Mouse (Mus musculus) small intestine, adult 2 months (tissue): ENCODE results near the gene Nup107. TPM values are rescaled to one million over a fixed set of nuclear protein-coding genes. Genes with fewer than 3 reads are reported as not detected.

ENCODE experiments used
- H3K27ac ChIP-seq: fragments of 200-500 bp; 2 replicates; pipeline ENCODE4 v1.5.1; 2012; ENCODE audit warnings: low read depth, low read length, control low read depth, inconsistent platforms; ENCODE audit not compliant: insufficient read depth
- H3K27me3 ChIP-seq: fragments of 200-500 bp; 2 replicates; pipeline ENCODE4 v1.6.1; 2012; ENCODE audit warnings: mild to moderate bottlenecking, moderate library complexity, low read length, inconsistent platforms; ENCODE audit not compliant: control insufficient read depth, insufficient read depth
- H3K36me3 ChIP-seq: fragments of 200-500 bp; 2 replicates; pipeline ENCODE4 v1.6.1; 2012; ENCODE audit warnings: mild to moderate bottlenecking, low read length, control low read depth, inconsistent platforms; ENCODE audit not compliant: control insufficient read depth, insufficient read depth
- H3K4me1 ChIP-seq: fragments of 200-500 bp; 2 replicates; pipeline ENCODE4 v1.6.1; 2012; ENCODE audit warnings: low read length, inconsistent platforms, mixed read lengths; ENCODE audit not compliant: control insufficient read depth, insufficient read depth, insufficient read length
- H3K4me3 ChIP-seq: fragments of 200-500 bp; 2 replicates; pipeline ENCODE4 v1.5.1; 2012; ENCODE audit warnings: low read depth, mild to moderate bottlenecking, control low read depth, inconsistent platforms, low read length, moderate library complexity
- CTCF ChIP-seq: fragments of 200-500 bp; IDR thresholded peaks from 2 replicates; pipeline ENCODE4 v1.5.1; 2012; ENCODE audit warnings: low read depth, mild to moderate bottlenecking, control low read depth, inconsistent platforms, low read length, moderate library complexity, mixed read lengths; ENCODE audit not compliant: insufficient replicate concordance, insufficient read length; ENCODE audit errors: extremely low read depth
- POLR2A ChIP-seq: fragments of 200-500 bp; IDR thresholded peaks from 2 replicates; pipeline ENCODE4 v1.6.1; 2012; ENCODE audit warnings: low read depth, mild to moderate bottlenecking, control low read depth, inconsistent platforms, low read length, moderate library complexity
- WGBS: fragments of 180-500 bp; shearing (Covaris S2); methylation state at CpG from one replicate; pipeline ENCODE4 v1.1.7; 2018; 5-methylcytosine and 5-hydroxymethylcytosine counted together
- polyA plus RNA-seq: library from polyadenylated mRNA; depleted of rRNA; stranded (reverse); fragments of >200 nt; gene quantifications from 2 replicates; pipeline ENCODE4 v1.2.3, GENCODE M21; 2012

Nup107 gene
- polyA plus RNA-seq, 1 experiment, result 3.1 TPM

DNA sequence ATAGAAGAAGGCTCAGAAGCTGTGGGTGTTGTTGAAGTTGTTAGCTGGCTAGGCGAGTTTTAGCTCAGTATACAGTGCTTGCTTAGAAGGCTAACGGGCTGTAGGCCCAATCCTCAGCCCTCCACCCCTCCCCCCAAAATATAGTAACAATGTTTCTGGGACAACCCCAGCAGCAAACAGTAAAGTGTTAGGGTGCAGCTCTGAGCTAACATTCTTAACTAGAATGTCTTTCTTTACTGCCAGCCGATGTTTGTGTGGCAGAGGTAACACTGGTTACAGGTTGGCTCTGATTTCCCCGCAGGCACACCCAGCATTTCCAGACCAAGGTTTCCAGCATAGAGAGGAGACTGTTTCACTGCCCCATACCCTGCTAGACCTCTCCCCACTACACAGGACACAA lies 48.6 kb downstream of the Nup107 start:
- TF ChIP-seq CTCF (no peak), POLR2A (no peak)
- H3K27me3 ChIP-seq, result no peaks in the 10 kb centered on the region
- no peak overlapping the region for H3K4me3 ChIP-seq
- H3K27ac ChIP-seq, result no peak overlapping the region
- 88% methylated on average over 4 of the region's 4 CpGs for WGBS
- no peaks in the 10 kb centered on the region for H3K4me1 ChIP-seq
- H3K36me3 ChIP-seq, result no peaks in the 10 kb centered on the region; the same call in 1 of the 2 replicates

DNA sequence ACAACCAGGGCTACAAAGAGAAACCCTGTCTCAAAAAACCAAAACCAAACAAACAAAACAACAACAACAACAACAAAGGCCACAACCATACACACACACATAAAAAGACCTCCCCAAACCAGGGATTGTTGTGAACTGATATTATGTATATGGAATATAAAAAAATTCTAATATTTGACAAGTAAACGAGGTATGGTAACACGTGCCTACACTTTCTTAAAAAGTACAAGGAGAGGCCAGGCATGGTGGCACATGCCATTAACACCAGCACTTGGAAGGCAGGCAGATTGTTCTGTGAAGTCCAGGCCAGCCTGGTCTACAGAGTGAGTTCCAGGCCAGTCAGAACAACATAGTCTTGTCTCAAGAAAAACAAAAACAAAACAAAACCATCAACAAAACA lies 49.3 kb downstream of the Nup107 start:
- no peaks in the 10 kb centered on the region for H3K27me3 ChIP-seq
- WGBS, result 91% methylated on average over 2 of the region's 2 CpGs
- no peak overlapping the region for H3K4me3 ChIP-seq
- TF ChIP-seq CTCF (no peak), POLR2A (no peak)
- H3K36me3 ChIP-seq, result no peaks in the 10 kb centered on the region; the same call in 1 of the 2 replicates
- H3K4me1 ChIP-seq, result peaks cover 5% of the 10 kb centered on the region; the same call in 1 of the 2 replicates
- H3K27ac ChIP-seq, result no peak overlapping the region

DNA sequence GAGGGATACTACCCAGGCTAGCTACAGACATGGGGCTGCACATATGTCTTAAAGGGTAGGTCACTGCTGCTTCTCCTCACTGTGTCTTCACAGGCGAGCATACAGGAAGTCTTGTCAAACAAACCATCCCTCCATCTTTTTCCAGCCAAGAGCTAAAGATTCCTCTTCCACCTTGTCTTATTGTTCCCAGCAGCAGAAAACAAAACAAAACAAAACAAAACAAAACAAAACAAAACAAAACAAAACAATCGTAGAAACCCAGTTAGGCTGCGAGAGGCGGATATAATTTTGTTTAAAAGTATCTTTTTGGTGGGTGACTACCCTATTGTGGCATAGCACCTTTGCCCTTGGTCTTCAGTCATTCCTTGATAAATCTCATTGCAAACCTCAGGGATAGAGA lies 49.9 kb downstream of the Nup107 start:
- Histone ChIP-seq H3K4me1 (peaks cover 7% of the 10 kb centered on the region; the same call in 1 of the 2 replicates), H3K4me3 (no peak overlapping the region), H3K36me3 (no peaks in the 10 kb centered on the region; the same call in 1 of the 2 replicates), H3K27ac (no peak overlapping the region), H3K27me3 (no peaks in the 10 kb centered on the region)
- WGBS, result 91% methylated on average over 4 of the region's 4 CpGs
- TF ChIP-seq POLR2A, result no peak
- no peak for TF ChIP-seq CTCF

DNA sequence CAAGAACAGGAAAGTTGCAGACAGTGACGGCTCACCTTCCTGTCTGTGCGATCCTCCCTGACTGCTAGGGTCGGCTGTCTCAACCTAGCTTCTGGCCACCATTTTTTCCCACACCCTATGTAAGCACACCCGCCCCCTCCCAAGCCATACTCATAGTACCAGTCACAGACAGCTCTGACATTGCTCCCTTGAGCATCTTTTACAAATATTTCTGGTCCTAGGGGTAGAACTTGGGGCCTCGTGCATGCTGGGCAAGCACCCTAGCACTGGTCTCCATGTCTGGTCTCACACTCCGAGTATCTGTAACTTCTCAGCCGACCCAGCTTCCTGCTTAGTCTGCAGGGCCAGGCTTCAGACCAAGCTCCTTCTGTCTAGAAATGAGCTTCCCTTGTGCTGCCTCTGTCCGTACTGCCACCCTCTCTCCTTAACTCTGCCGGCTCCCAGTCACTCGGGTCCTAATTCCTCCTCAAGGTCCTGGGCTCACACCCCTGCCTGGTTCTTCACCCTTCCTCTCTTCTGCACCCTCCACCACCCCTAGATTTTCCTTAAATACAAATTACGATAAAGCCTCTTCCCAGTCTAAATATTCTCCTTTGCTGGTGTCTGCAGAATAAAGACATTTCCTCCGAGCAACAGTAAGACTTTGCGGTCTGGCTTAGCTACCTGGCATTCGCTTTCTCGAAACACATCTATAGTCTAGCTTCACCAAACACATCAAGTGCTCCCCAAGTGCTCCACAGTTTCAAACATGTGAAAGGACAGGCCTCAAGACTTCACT lies 50.6 kb downstream of the Nup107 start:
- no peak overlapping the region for H3K27ac ChIP-seq
- TF ChIP-seq CTCF, result no peak
- TF ChIP-seq POLR2A, result no peak

DNA sequence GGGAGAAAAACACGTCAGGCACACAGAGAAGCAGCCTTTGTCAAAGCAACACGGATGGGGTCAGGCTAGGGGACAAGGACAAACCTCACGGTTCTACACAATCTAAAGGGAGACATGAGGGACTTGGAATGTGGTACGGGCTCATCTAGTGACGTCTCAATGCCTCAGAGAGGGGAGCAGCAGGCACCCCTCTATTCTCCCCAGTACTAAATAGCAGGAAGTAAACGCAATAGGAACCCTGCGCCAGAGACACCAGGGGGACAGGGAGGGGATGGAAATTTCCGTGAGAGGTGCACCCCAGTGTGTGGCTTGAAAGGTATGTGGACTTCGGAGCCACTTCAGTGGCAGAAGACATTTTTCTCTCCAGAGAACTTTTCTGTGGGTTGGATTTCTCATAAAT lies 51.6 kb downstream of the Nup107 start:
- Histone ChIP-seq H3K27me3 (no peaks in the 10 kb centered on the region), H3K4me1 (peaks cover 16% of the 10 kb centered on the region; the same call in 1 of the 2 replicates), H3K27ac (no peak overlapping the region), H3K4me3 (no peak overlapping the region), H3K36me3 (no peaks in the 10 kb centered on the region; the same call in 1 of the 2 replicates)
- 87% methylated on average over 9 of the region's 9 CpGs for WGBS
- TF ChIP-seq POLR2A (no peak), CTCF (no peak)

More for the DNA sequence above, 50.6 kb downstream of the Nup107 start:
- Histone ChIP-seq H3K36me3 (no peaks in the 10 kb centered on the region; the same call in 1 of the 2 replicates), H3K27me3 (no peaks in the 10 kb centered on the region), H3K4me3 (no peak overlapping the region), H3K4me1 (peaks cover 11% of the 10 kb centered on the region; the same call in 1 of the 2 replicates)
- WGBS, result 88% methylated on average over 15 of the region's 15 CpGs

DNA sequence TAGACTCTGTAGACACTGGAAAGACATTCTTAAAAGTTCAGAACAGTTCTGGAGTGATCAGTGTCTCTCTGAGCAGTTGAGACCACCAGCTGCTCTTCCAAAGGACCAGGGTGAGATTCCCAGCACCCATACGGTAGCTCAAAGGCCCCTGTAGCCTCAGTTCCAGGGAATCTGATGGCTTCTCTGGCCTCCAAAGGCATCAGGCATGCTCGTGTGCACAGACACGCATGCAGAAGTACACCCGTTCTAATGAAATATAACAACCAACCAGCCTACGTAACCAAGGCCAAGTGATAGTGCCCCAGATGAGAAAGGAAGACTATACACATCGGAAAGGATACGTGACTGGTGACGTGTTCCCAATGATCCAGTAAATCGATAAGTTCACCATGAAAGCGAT lies 52.3 kb downstream of the Nup107 start:
- WGBS, result 98% methylated on average over 10 of the region's 10 CpGs
- H3K4me1 ChIP-seq, result peaks cover 16% of the 10 kb centered on the region; the same call in 1 of the 2 replicates

DNA sequence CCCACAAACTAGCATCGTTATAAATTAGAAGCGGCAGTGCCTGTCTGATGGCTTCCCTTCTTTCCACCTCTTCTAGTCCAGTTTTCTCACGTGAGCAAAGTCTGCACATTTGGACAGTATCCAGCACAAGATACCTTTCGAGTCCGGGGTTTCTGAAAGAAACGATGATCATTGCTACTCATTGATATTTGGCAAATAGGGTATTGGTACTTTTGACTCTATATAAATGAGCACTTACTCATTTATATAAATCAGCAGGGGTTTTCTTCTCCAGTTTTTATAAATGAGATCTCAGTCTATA lies 52.9 kb downstream of the Nup107 start:
- H3K36me3 ChIP-seq, result no peaks in the 10 kb centered on the region; the same call in 1 of the 2 replicates
- 93% methylated on average over 6 of the region's 6 CpGs for WGBS
- H3K27me3 ChIP-seq, result no peaks in the 10 kb centered on the region
- H3K4me1 ChIP-seq, result peaks cover 16% of the 10 kb centered on the region; the same call in 1 of the 2 replicates
- H3K27ac ChIP-seq, result no peak overlapping the region
- no peak overlapping the region for H3K4me3 ChIP-seq
- TF ChIP-seq CTCF, result no peak
- no peak for TF ChIP-seq POLR2A

More for the DNA sequence above, 52.3 kb downstream of the Nup107 start:
- Histone ChIP-seq H3K36me3 (no peaks in the 10 kb centered on the region; the same call in 1 of the 2 replicates), H3K4me3 (no peak overlapping the region), H3K27ac (no peak overlapping the region), H3K27me3 (no peaks in the 10 kb centered on the region)
- TF ChIP-seq CTCF (no peak), POLR2A (no peak)
